In the genomic region with DNA sequence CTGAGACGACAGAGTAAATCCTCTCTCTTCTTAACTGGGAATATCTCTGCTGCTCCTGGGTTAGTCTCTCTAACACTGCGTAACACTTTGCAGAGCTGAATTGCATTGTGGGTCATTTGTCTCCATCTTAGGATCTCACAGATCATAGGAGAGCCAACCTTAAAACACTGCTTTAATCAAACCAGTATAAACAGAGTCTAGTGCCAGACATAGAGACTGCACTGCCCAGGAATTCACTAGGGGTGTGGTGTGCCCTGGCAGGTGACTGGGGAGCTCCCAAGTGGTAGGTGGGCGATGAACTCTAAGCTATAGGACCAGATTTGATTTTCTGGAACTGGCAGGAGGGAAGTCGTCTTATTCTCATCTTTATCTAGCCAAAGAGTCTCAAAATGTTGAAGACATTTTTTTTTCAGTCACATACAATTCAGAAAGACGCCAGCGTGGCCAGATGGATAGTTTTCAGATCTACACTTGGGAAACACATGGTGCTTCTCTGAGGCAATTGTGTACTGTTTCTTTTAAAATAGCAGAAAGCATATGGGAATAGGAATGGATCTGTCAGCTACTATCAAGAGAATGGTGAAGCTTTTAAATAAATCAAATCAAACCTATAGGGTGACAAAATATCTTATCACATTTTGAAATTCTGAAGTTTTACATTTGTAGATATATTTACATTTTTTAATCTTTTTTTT, we compare ENCODE assay signal across 17 mouse cellular contexts.
DNase-seq lines count a peak whose midpoint lies in the region; ATAC-seq lines count a peak whose summit lies in the region.
"Had no signal": no experiment of that assay in that cellular context is flagged by ENCODE, and none has a peak within 500 bp of the region (broad histone marks: within the 10 kb centered on the region; RNA-seq: fewer than 3 reads in every experiment).

No protein-coding gene starts in this region.

- no peaks in the 10 kb centered on the region for H3K9me3 ChIP-seq in limb, embryonic 12.5 days
- no peaks in the 10 kb centered on the region for H3K9me3 ChIP-seq in limb, embryonic 10.5 days (replicated peaks)
- no peaks in the 10 kb centered on the region for H3K9me3 ChIP-seq in forebrain, embryonic 16.5 days (ENCODE audit: control insufficient read depth, low read length)
- H3K9me3 ChIP-seq: hindbrain, embryonic 10.5 days; midbrain, embryonic 12.5 days had no signal

- no peaks in the 10 kb centered on the region for H3K36me3 ChIP-seq in limb, embryonic 12.5 days
- H3K36me3 ChIP-seq in limb, embryonic 10.5 days, result no peaks in the 10 kb centered on the region
- no peaks in the 10 kb centered on the region for H3K36me3 ChIP-seq in forebrain, embryonic 16.5 days (ENCODE audit: control insufficient read depth, insufficient read depth)
- H3K36me3 ChIP-seq: heart, embryonic 13.5 days; hindbrain, embryonic 10.5 days; midbrain, embryonic 12.5 days had no signal

- peak; percentile 28 for DNase-seq in cerebellum, adult 11-12 months
- no peak for DNase-seq in cerebellum, adult 11 months
- DNase-seq in limb, embryonic 10.5 days (ENCODE audit: low spot score), result no peak
- peak; percentile 38 for DNase-seq in right cerebral cortex, postnatal 25 days
- no peak for DNase-seq in ovary, postnatal 36 days (ENCODE audit: low spot score)
- no peak for DNase-seq in gastrocnemius, postnatal 36 days
- DNase-seq: spleen, adult 18-20 months had no signal

- H3K27ac ChIP-seq in limb, embryonic 12.5 days, result no peak overlapping the region
- no peak overlapping the region for H3K27ac ChIP-seq in limb, embryonic 10.5 days
- H3K27ac ChIP-seq in forebrain, embryonic 16.5 days (ENCODE audit: low read length), result peak overlapping the region; percentile 77
- H3K27ac ChIP-seq: heart, embryonic 13.5 days; hindbrain, embryonic 10.5 days; kidney, postnatal 0 days; liver, embryonic 14.5 days; midbrain, embryonic 12.5 days; stomach, postnatal 0 days had no signal

- no peaks in the 10 kb centered on the region for H3K27me3 ChIP-seq in limb, embryonic 12.5 days
- H3K27me3 ChIP-seq in limb, embryonic 10.5 days (ENCODE audit: low read depth, poor library complexity, severe bottlenecking), result no peaks in the 10 kb centered on the region
- H3K27me3 ChIP-seq in forebrain, embryonic 16.5 days (replicated peaks; ENCODE audit: control insufficient read depth, insufficient read depth, low read length), result no peaks in the 10 kb centered on the region
- H3K27me3 ChIP-seq: heart, embryonic 13.5 days; midbrain, embryonic 12.5 days had no signal

- no peak overlapping the region for H3K9ac ChIP-seq in limb, embryonic 12.5 days (replicated peaks)
- H3K9ac ChIP-seq in forebrain, embryonic 16.5 days (replicated peaks; ENCODE audit: low read depth, low read length), result no peak overlapping the region
- H3K9ac ChIP-seq: heart, embryonic 13.5 days; liver, embryonic 14.5 days; midbrain, embryonic 12.5 days had no signal

- ATAC-seq in limb, embryonic 12.5 days (ENCODE audit: insufficient number of reproducible peaks, insufficient read depth, low FRiP score, low TSS enrichment, low read depth), result 0 out of 2 replicates have a peak, but pooled peaks have one; percentile 31
- peak; percentile 73 for ATAC-seq in forebrain, embryonic 16.5 days
- ATAC-seq: inflammation-experienced regulatory T-cells, adult 6 months had no signal

- H3K4me1 ChIP-seq in limb, embryonic 12.5 days (replicated peaks), result 0 out of 2 replicates have a peak, but pooled peaks cover 3% of the 10 kb centered on the region
- peaks cover 15% of the 10 kb centered on the region for H3K4me1 ChIP-seq in limb, embryonic 10.5 days
- H3K4me1 ChIP-seq in forebrain, embryonic 16.5 days (replicated peaks; ENCODE audit: control insufficient read depth, insufficient read depth, low read length), result peaks cover 10% of the 10 kb centered on the region
- H3K4me1 ChIP-seq: heart, embryonic 13.5 days; midbrain, embryonic 12.5 days had no signal

- H3K4me2 ChIP-seq in limb, embryonic 12.5 days, result no peak overlapping the region
- no peak overlapping the region for H3K4me2 ChIP-seq in forebrain, embryonic 16.5 days (ENCODE audit: low read length)
- H3K4me2 ChIP-seq: heart, embryonic 13.5 days; midbrain, embryonic 12.5 days had no signal

- intact Hi-C loops in gastrocnemius, postnatal 36 days (cut with DNase I), result no loop called here

- H3K4me3 ChIP-seq in limb, embryonic 12.5 days (replicated peaks), result no peak overlapping the region
- H3K4me3 ChIP-seq in limb, embryonic 10.5 days, result no peak overlapping the region
- no peak overlapping the region for H3K4me3 ChIP-seq in forebrain, embryonic 16.5 days (replicated peaks; ENCODE audit: low read length)
- H3K4me3 ChIP-seq: erythroblast, embryonic 14.5 days; heart, embryonic 13.5 days; hindbrain, embryonic 10.5 days; midbrain, embryonic 12.5 days had no signal

- WGBS in limb, embryonic 12.5 days, result 86% methylated on average over 6 of the region's 6 CpGs
- WGBS in limb, embryonic 10.5 days, result 92% methylated on average over 6 of the region's 6 CpGs
- WGBS in forebrain, embryonic 16.5 days, result 60% methylated on average over 6 of the region's 6 CpGs

Comparison
In these comparisons a context has a peak if more than half of its experiments do, and no peak if none do; other contexts are left out.
1. DNase-seq: peak in cerebellum, adult 11-12 months (single experiment) and right cerebral cortex, postnatal 25 days (single experiment); none in cerebellum, adult 11 months (single experiment), limb, embryonic 10.5 days (single experiment), ovary, postnatal 36 days (single experiment) and gastrocnemius, postnatal 36 days (0 of 2).